Mouse (Mus musculus) C2C12 (cell line): ENCODE measurements around the gene Tbc1d22a. TPM values are rescaled to one million over a fixed set of nuclear protein-coding genes. Genes with fewer than 3 reads are reported as not detected.
"Not testable (repeated sequence)": the region's sequence is repeated elsewhere in the genome, so short reads cannot be mapped to it uniquely, and the experiment has no call there.

Experiments used
- H3K27me3 ChIP-seq: one replicate; pipeline ENCODE4 v1.6.1; 2011; ENCODE audit not compliant: control insufficient read depth, insufficient read depth, insufficient read length
- H3K36me3 ChIP-seq: one replicate; pipeline ENCODE4 v1.6.1; 2011; ENCODE audit not compliant: control insufficient read depth, insufficient read depth
- H3K4me3 ChIP-seq: one replicate; pipeline ENCODE4 v1.5.1; 2011; ENCODE audit warnings: mild to moderate bottlenecking, control low read depth; ENCODE audit not compliant: poor library complexity, insufficient read depth, severe bottlenecking
- H3K79me2 ChIP-seq: one replicate; pipeline ENCODE4 v1.6.1; 2011; ENCODE audit not compliant: control insufficient read depth, insufficient read depth
- H3K79me3 ChIP-seq: one replicate; pipeline ENCODE4 v1.6.1; 2011; ENCODE audit warnings: low read depth, control low read depth
- H3ac ChIP-seq: one replicate; pipeline ENCODE3; 2011; ENCODE audit warnings: low read depth; ENCODE audit not compliant: control insufficient read depth, insufficient read length
- CEBPB ChIP-seq: IDR thresholded peaks from one replicate; pipeline ENCODE4 v1.6.1; 2011; ENCODE audit warnings: low read depth, mild to moderate bottlenecking, control low read depth, moderate library complexity
- CTCF ChIP-seq: IDR thresholded peaks from one replicate; pipeline ENCODE4 v1.5.1; 2011; ENCODE audit not compliant: control insufficient read depth, insufficient read depth, insufficient read length
- FOSL1 ChIP-seq: IDR thresholded peaks from one replicate; pipeline ENCODE4 v1.8.0; 2011; ENCODE audit warnings: mild to moderate bottlenecking, low read length; ENCODE audit not compliant: poor library complexity, insufficient read depth, severe bottlenecking
- MAX ChIP-seq: IDR thresholded peaks from one replicate; pipeline ENCODE4 v1.6.1; 2011; ENCODE audit warnings: mild to moderate bottlenecking, control low read depth
- MYOD1 ChIP-seq: IDR thresholded peaks from one replicate; pipeline ENCODE4 v1.6.1; 2011; ENCODE audit warnings: low read depth; ENCODE audit not compliant: control insufficient read depth, insufficient read length
- MYOG ChIP-seq: IDR thresholded peaks from one replicate; pipeline ENCODE4 v1.6.1; 2011; ENCODE audit not compliant: control insufficient read depth, insufficient read length; ENCODE audit errors: extremely low read depth
- USF1 ChIP-seq: IDR thresholded peaks from one replicate; pipeline ENCODE4 v1.6.1; 2011; ENCODE audit warnings: low read depth, mild to moderate bottlenecking, control low read depth, moderate library complexity
- polyA plus RNA-seq: library from polyadenylated mRNA; unstranded; fragments of >200 nt; fragmentation: generic; extraction: Trizol; gene quantifications from one replicate; pipeline ENCODE4 v1.2.1, GENCODE M21; 2012; ENCODE audit warnings: missing spikeins

Gene Tbc1d22a
- polyA plus RNA-seq, 1 experiment = 19.7 TPM

GRCm38 (mm10) chr15:86178594-86178993 is 35.7 kb upstream of the Tbc1d22a start:
- Histone ChIP-seq H3K79me3 (no peaks in the 10 kb centered on the region), H3ac (no peak overlapping the region), H3K27me3 (no peaks in the 10 kb centered on the region), H3K36me3 (no peaks in the 10 kb centered on the region), H3K4me3 (no peak overlapping the region), H3K79me2 (peaks cover 4% of the 10 kb centered on the region)
- TF ChIP-seq CTCF (no peak), MAX (no peak), MYOD1 (no peak), USF1 (no peak), MYOG (no peak)

- Histone ChIP-seq H3K27me3 (no peaks in the 10 kb centered on the region), H3ac (no peak overlapping the region), H3K79me2 (peaks cover 20% of the 10 kb centered on the region), H3K36me3 (no peaks in the 10 kb centered on the region), H3K4me3 (no peak overlapping the region), H3K79me3 (peaks cover 1% of the 10 kb centered on the region)
- TF ChIP-seq USF1 = no peak
- TF ChIP-seq MAX = no peak
Observed at GRCm38 (mm10) chr15:86180427-86180826, 33.8 kb upstream of the Tbc1d22a start.

- H3ac ChIP-seq, H3K36me3 ChIP-seq, H3K27me3 ChIP-seq, H3K79me3 ChIP-seq, H3K4me3 ChIP-seq: not testable (repeated sequence)
- peaks cover 20% of the 10 kb centered on the region for H3K79me2 ChIP-seq
Observed at GRCm38 (mm10) chr15:86181321-86181720, 32.9 kb upstream of the Tbc1d22a start.

- H3K79me3 ChIP-seq = peaks cover 1% of the 10 kb centered on the region
- H3K4me3 ChIP-seq = no peak overlapping the region
- peaks cover 20% of the 10 kb centered on the region for H3K79me2 ChIP-seq
- TF ChIP-seq MYOG (no peak), FOSL1 (no peak), USF1 (no peak), MAX (no peak)
- H3K27me3 ChIP-seq = no peaks in the 10 kb centered on the region
- no peaks in the 10 kb centered on the region for H3K36me3 ChIP-seq
- H3ac ChIP-seq = no peak overlapping the region
Observed at GRCm38 (mm10) chr15:86181941-86182439, 32.3 kb upstream of the Tbc1d22a start.

DNA sequence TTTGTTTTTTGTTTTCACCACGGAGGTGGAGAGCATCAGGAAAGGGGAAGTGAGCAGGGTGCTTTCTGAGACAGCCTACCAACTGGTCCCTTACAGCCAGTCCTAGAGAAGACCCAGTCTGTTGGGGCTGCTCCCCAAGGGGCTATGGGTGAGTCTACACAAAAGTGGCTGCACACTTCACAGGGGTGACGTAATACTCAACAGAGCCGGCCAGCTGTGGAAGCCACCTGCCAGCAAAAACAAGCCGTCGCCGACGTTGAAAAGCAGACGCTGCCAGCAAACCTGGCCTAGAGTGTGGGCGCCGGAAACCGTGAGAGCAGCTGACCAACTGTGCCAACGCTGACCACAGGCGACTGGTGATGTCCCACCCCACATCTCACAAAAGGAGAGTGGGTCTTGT is 31.6 kb upstream of the Tbc1d22a start:
- Histone ChIP-seq H3K79me2 (peaks cover 20% of the 10 kb centered on the region), H3K36me3 (no peaks in the 10 kb centered on the region), H3K79me3 (peaks cover 1% of the 10 kb centered on the region), H3ac (no peak overlapping the region), H3K4me3 (no peak overlapping the region), H3K27me3 (no peaks in the 10 kb centered on the region)
- no peak for TF ChIP-seq CEBPB
- TF ChIP-seq MYOD1 = peak; percentile 83

- Histone ChIP-seq H3K27me3 (no peaks in the 10 kb centered on the region), H3K79me3 (peaks cover 1% of the 10 kb centered on the region), H3ac (no peak overlapping the region), H3K4me3 (no peak overlapping the region), H3K36me3 (no peaks in the 10 kb centered on the region), H3K79me2 (peaks cover 20% of the 10 kb centered on the region)
- no peak for TF ChIP-seq CEBPB
- no peak for TF ChIP-seq MYOD1
- no peak for TF ChIP-seq USF1
- TF ChIP-seq MAX = no peak
- TF ChIP-seq MYOG = no peak
- no peak for TF ChIP-seq FOSL1
- no peak for TF ChIP-seq CTCF
Observed at GRCm38 (mm10) chr15:86183484-86183883, 30.8 kb upstream of the Tbc1d22a start.

- Histone ChIP-seq H3ac (no peak overlapping the region), H3K79me3 (peaks cover 1% of the 10 kb centered on the region), H3K79me2 (peaks cover 20% of the 10 kb centered on the region), H3K4me3 (no peak overlapping the region), H3K36me3 (no peaks in the 10 kb centered on the region), H3K27me3 (no peaks in the 10 kb centered on the region)
- TF ChIP-seq CEBPB (no peak), FOSL1 (no peak)
Observed at GRCm38 (mm10) chr15:86184071-86184470, 30.2 kb upstream of the Tbc1d22a start.
